Mouse (Mus musculus): ENCODE data around the gene Slc1a3. TPM values are rescaled to one million over a fixed set of nuclear protein-coding genes. Genes with fewer than 3 reads are reported as not detected.

Gene Slc1a3
- polyA plus RNA-seq (2012; rRNA removed): 0.18 and 0.30 TPM in 2 replicates

GRCm38 (mm10) chr15:8710146-8711006 lies at the start of gene Slc1a3:
Gene Slc1a3 (minus strand): TSS chr15:8710764.

Other genes starting within 250 kb of the Slc1a3 start
- not detected in 2 replicates for gene Gm2310, start 190.8 kb downstream of the Slc1a3 start, polyA plus RNA-seq (2012; rRNA removed)